Mouse (Mus musculus) E14TG2a.4 (cell line): ENCODE data around the gene 1700011L22Rik.

Source experiments
- H3K27me3 ChIP-seq: 2 replicates; pipeline ENCODE4 v1.6.1; 2014; ENCODE audit warnings: low read length, control low read depth; ENCODE audit not compliant: insufficient read depth
- H3K36me3 ChIP-seq: 2 replicates; pipeline ENCODE4 v1.6.1; 2014; ENCODE audit warnings: low read length, control low read depth; ENCODE audit not compliant: insufficient read depth
- H3K4me1 ChIP-seq: replicated peaks from 2 replicates; pipeline ENCODE4 v1.6.1; 2014; ENCODE audit warnings: low read depth, low read length, control low read depth
- H3K4me3 ChIP-seq: replicated peaks from 2 replicates; pipeline ENCODE4 v1.5.1; 2014; ENCODE audit warnings: mild to moderate bottlenecking, low read length
- H3K9me3 ChIP-seq: 2 replicates; pipeline ENCODE4 v1.6.1; 2014; ENCODE audit warnings: low read length, control low read depth
- CTCF ChIP-seq: conservative IDR thresholded peaks from 2 replicates; pipeline ENCODE4 v1.5.1; 2014; ENCODE audit warnings: low read length
- NANOG ChIP-seq: IDR thresholded peaks from 2 replicates; pipeline ENCODE4 v1.6.1; 2014; ENCODE audit warnings: borderline replicate concordance, low read length, mixed read lengths
- POU5F1 ChIP-seq: IDR thresholded peaks from 2 replicates; pipeline ENCODE4 v1.6.1; 2014; ENCODE audit warnings: low read length, borderline replicate concordance

1700011L22Rik gene

GRCm38 (mm10) chr8:79288250-79288649, 39.9 kb upstream of the 1700011L22Rik start:
- no peaks in the 10 kb centered on the region for H3K36me3 ChIP-seq
- no peak for TF ChIP-seq CTCF
- TF ChIP-seq POU5F1, result no peak
- TF ChIP-seq NANOG, result no peak
- H3K4me3 ChIP-seq, result no peak overlapping the region
- no peaks in the 10 kb centered on the region for H3K27me3 ChIP-seq
- H3K9me3 ChIP-seq, result no peaks in the 10 kb centered on the region
- H3K4me1 ChIP-seq, result peaks cover 4% of the 10 kb centered on the region; the same call in 1 of the 2 replicates

DNA sequence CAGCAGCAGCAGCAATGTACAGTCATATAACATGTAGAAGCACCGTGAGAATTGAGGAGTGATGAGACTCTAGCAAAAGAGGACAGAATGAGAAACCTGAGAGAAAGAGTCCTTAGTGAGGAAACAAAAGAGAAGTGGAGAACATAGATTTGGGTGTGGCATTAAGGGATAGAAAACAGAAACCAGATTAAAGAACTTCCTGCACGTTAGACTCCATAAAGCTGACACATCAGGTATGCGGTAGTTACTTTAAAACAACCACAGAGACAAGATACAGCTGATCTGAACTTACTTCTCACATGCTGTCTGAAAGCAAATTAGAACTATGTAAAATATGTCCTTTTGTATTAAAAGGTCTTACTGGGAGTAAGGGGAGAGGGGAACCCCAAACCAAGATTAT, 38.1 kb upstream of the 1700011L22Rik start:
- no peak for TF ChIP-seq NANOG
- no peak for TF ChIP-seq POU5F1
- no peak for TF ChIP-seq CTCF

GRCm38 (mm10) chr8:79284626-79285025, 36.3 kb upstream of the 1700011L22Rik start:
- no peaks in the 10 kb centered on the region for H3K9me3 ChIP-seq
- no peak for TF ChIP-seq POU5F1
- no peak for TF ChIP-seq CTCF
- TF ChIP-seq NANOG, result no peak

More for the DNA sequence above, 38.1 kb upstream of the 1700011L22Rik start:
- Histone ChIP-seq H3K27me3 (no peaks in the 10 kb centered on the region), H3K4me1 (no peaks in the 10 kb centered on the region), H3K36me3 (no peaks in the 10 kb centered on the region; the same call in 1 of the 2 replicates), H3K9me3 (no peaks in the 10 kb centered on the region), H3K4me3 (no peak overlapping the region)

GRCm38 (mm10) chr8:79281376-79281890, 33.1 kb upstream of the 1700011L22Rik start:
- no peaks in the 10 kb centered on the region for H3K27me3 ChIP-seq
- H3K4me3 ChIP-seq, result no peak overlapping the region
- H3K9me3 ChIP-seq, result no peaks in the 10 kb centered on the region
- H3K4me1 ChIP-seq, result no peaks in the 10 kb centered on the region
- no peak for TF ChIP-seq NANOG
- TF ChIP-seq CTCF, result no peak
- no peak for TF ChIP-seq POU5F1
- no peaks in the 10 kb centered on the region; the same call in 1 of the 2 replicates for H3K36me3 ChIP-seq

More at GRCm38 (mm10) chr8:79284626-79285025, 36.3 kb upstream of the 1700011L22Rik start:
- Histone ChIP-seq H3K27me3 (no peaks in the 10 kb centered on the region), H3K36me3 (no peaks in the 10 kb centered on the region; the same call in 1 of the 2 replicates), H3K4me1 (no peaks in the 10 kb centered on the region), H3K4me3 (no peak overlapping the region)

DNA sequence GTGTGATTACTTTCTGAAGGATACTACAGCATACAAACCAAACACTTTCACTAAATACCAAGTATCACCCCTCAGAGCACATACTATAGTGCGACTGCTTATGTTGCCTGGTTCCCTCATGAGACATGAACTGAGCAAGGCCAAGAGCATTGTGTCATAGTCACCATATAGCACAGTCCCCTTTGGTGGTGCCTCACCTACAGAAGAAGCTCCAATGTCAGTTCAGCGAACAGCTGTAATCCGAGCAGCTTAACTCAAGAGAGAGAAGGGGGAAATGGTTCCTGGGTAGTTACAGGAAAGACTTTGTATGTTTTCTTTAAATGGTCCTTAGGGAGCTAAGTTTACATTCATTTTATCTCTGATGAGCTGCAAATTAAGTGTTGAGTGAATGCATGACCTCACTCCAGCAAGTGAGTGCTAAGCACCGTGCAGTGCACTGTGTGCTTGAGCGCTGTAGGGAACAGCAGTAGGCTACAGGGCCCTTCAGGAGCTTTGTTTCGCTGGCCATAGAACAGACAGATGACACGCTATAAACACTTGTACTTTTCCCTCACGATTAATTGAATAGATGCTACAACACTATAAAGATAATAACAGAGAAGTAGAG, 29.0 kb upstream of the 1700011L22Rik start:
- Histone ChIP-seq H3K4me3 (no peak overlapping the region), H3K27me3 (no peaks in the 10 kb centered on the region), H3K9me3 (no peaks in the 10 kb centered on the region), H3K4me1 (no peaks in the 10 kb centered on the region), H3K36me3 (peaks cover 16% of the 10 kb centered on the region; the same call in 1 of the 2 replicates)
- no peak for TF ChIP-seq CTCF
- TF ChIP-seq POU5F1, result no peak
- TF ChIP-seq NANOG, result no peak

GRCm38 (mm10) chr8:79274940-79275339, 26.6 kb upstream of the 1700011L22Rik start:
- Histone ChIP-seq H3K4me1 (no peaks in the 10 kb centered on the region), H3K36me3 (peaks cover 22% of the 10 kb centered on the region; the same call in 1 of the 2 replicates), H3K27me3 (no peaks in the 10 kb centered on the region), H3K4me3 (no peak overlapping the region), H3K9me3 (no peaks in the 10 kb centered on the region)
- no peak for TF ChIP-seq CTCF
- TF ChIP-seq NANOG, result no peak
- no peak for TF ChIP-seq POU5F1

- no peak overlapping the region for H3K4me3 ChIP-seq
- H3K36me3 ChIP-seq, result peaks cover 22% of the 10 kb centered on the region; the same call in 1 of the 2 replicates
- TF ChIP-seq NANOG (no peak), POU5F1 (no peak), CTCF (no peak)
- no peaks in the 10 kb centered on the region for H3K9me3 ChIP-seq
- no peaks in the 10 kb centered on the region for H3K27me3 ChIP-seq
- no peaks in the 10 kb centered on the region for H3K4me1 ChIP-seq
Measured at GRCm38 (mm10) chr8:79273776-79274175, 25.4 kb upstream of the 1700011L22Rik start.

- H3K36me3 ChIP-seq, result peaks cover 24% of the 10 kb centered on the region
- H3K4me3 ChIP-seq, result no peak overlapping the region
- no peaks in the 10 kb centered on the region for H3K27me3 ChIP-seq
- TF ChIP-seq CTCF (no peak), POU5F1 (no peak), NANOG (no peak)
- no peaks in the 10 kb centered on the region for H3K4me1 ChIP-seq
- no peaks in the 10 kb centered on the region for H3K9me3 ChIP-seq
Measured at GRCm38 (mm10) chr8:79272676-79273075, 24.3 kb upstream of the 1700011L22Rik start.

DNA sequence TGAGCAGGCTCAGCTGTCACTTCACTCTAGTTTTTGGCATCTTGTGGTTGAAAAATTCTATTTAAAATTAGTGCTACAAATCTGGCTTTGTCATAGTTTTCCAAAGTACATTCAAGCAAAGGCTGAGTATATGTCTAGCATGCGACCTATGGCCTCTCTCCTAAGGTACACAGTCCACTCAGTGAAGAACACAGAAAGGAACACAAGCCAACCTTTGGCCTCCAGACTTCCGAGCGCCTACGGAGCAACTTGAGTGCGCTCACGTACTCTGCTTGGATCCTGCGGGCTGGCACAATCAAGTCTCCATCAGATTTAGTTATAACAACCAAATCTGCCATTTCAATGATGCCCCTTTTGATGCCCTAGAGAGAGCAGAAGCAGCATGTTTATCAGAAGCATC, 20.6 kb upstream of the 1700011L22Rik start:
- Histone ChIP-seq H3K4me1 (no peaks in the 10 kb centered on the region), H3K36me3 (peaks cover 21% of the 10 kb centered on the region), H3K9me3 (no peaks in the 10 kb centered on the region), H3K4me3 (no peak overlapping the region), H3K27me3 (no peaks in the 10 kb centered on the region)
- TF ChIP-seq NANOG (no peak), POU5F1 (no peak), CTCF (no peak)
